Mouse (Mus musculus) hindbrain, embryonic 14.5 days (tissue): ENCODE data around the gene 1700066M21Rik. TPM values are rescaled to one million over a fixed set of nuclear protein-coding genes. Genes with fewer than 3 reads are reported as not detected.

Experiments
- ATAC-seq: fragments of 200-750 bp; cut with Nextera tagmentation; 2 replicates; pipeline ENCODE4 v1.8.0; 2017; ENCODE audit warnings: moderate number of reproducible peaks, mild to moderate bottlenecking, moderate TSS enrichment, moderate library complexity; ENCODE audit not compliant: low FRiP score
- DNase-seq: peaks from one replicate; pipeline ENCODE4 v3.0.0-alpha.2; 2015; ENCODE audit warnings: low spot score
- H3K27ac ChIP-seq: fragments of 300-500 bp; sonication (generic); 2 replicates; pipeline ENCODE4 v1.5.1; 2014; ENCODE audit warnings: mild to moderate bottlenecking, moderate library complexity
- H3K27me3 ChIP-seq: fragments of 300-500 bp; sonication (generic); 2 replicates; pipeline ENCODE4 v1.6.1; 2014; ENCODE audit warnings: mild to moderate bottlenecking, low read length, mixed read lengths; ENCODE audit not compliant: control insufficient read depth, insufficient read depth
- H3K36me3 ChIP-seq: fragments of 300-500 bp; sonication (generic); replicated peaks from 2 replicates; pipeline ENCODE4 v1.6.1; 2014; ENCODE audit not compliant: control insufficient read depth, insufficient read depth
- H3K4me1 ChIP-seq: fragments of 300-500 bp; sonication (generic); replicated peaks from 2 replicates; pipeline ENCODE4 v1.6.1; 2014; ENCODE audit warnings: antibody characterized with exemption, low read length, mixed read lengths; ENCODE audit not compliant: control insufficient read depth, insufficient read depth
- H3K4me2 ChIP-seq: fragments of 300-500 bp; sonication (generic); replicated peaks from 2 replicates; pipeline ENCODE4 v1.6.1; 2014; ENCODE audit warnings: mild to moderate bottlenecking, moderate library complexity
- H3K4me3 ChIP-seq: fragments of 300-500 bp; sonication (generic); replicated peaks from 2 replicates; pipeline ENCODE4 v1.5.1; 2014; ENCODE audit warnings: mild to moderate bottlenecking, low read length
- H3K9ac ChIP-seq: fragments of 300-500 bp; sonication (generic); 2 replicates; pipeline ENCODE4 v1.6.1; 2014
- H3K9me3 ChIP-seq: fragments of 300-500 bp; sonication (generic); 2 replicates; pipeline ENCODE4 v1.6.1; 2016; ENCODE audit warnings: low read length; ENCODE audit not compliant: control insufficient read depth
- WGBS: fragments of 180-500 bp; shearing (Covaris S2); extraction: QIAGEN DNeasy Blood & Tissue Kit; methylation state at CpG from one replicate; pipeline ENCODE4 v1.1.7; 2014; 5-methylcytosine and 5-hydroxymethylcytosine counted together
- polyA plus RNA-seq: library from polyadenylated mRNA; unstranded; fragments of >200 nt; fragmentation: Nextera tagmentation; extraction: Ambion mirVana; gene quantifications from 2 replicates; pipeline ENCODE4 v1.2.1, GENCODE M21; 2014

The 1700066M21Rik gene
- 23.1 and 28.8 TPM in 2 replicates for polyA plus RNA-seq

DNA sequence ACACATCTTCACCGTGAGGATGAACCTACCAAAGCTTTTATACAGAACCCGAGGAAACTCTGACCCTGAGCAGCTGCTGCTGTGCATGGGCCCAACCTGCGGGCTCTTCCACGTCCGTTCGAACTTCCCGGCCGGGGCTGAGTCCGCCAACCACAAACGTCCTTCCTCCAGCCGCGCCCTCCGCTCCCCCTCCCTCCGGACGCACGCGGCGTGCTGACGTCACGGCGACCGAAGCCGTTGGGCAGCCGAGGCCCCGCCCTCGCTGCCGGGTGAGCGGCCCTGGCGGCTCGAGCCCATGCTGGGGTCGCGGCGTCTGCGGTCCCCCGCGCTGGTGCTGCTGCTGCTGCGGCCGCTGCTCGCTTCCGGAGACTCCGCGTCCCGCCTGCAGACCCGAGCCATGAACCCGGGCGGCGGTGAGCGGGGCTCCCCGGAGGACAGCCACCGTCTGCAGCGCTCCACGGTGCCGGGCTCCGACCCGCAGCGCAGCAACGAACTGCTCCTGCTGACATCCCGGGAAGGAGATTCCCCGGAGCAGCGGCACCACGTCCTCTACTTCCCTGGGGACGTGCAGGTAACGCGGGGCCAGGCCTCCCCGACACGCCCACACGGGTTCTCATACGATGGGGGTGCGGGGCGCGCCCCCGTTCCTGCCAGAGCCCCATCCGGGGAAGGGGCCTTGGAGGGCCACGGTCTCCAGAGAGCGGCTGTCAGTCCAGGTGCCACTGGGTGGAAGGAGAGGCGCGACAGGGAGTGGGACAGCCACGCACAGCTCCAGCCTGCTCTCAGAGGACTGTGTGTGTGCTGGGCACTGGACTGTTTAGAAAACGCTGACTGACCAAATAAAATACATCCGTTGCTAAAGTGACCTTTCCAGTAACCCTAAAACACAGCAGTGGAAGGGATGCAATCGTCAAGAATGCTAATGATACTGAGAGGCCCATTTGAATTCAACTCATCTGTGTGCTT, at the start of gene 1700066M21Rik:
1700066M21Rik (plus strand) TSS at position 245 of the 966 bp plus-strand sequence.
- Histone ChIP-seq H3K9ac (peak within 1 kb of the TSS; percentile 87), H3K27ac (peak within 1 kb of the TSS; percentile 88), H3K4me2 (peak within 1 kb of the TSS; percentile 89), H3K27me3 (no peaks in the 10 kb centered on the region), H3K4me1 (peaks cover 10% of the 10 kb centered on the region), H3K4me3 (peak within 1 kb of the TSS; percentile 79), H3K36me3 (no peaks in the 10 kb centered on the region), H3K9me3 (no peaks in the 10 kb centered on the region)
- DNase-seq = peak; percentile 92
- ATAC-seq = peak; percentile 97
- WGBS = under 1% methylated on average over 78 of the region's 81 CpGs

DNA sequence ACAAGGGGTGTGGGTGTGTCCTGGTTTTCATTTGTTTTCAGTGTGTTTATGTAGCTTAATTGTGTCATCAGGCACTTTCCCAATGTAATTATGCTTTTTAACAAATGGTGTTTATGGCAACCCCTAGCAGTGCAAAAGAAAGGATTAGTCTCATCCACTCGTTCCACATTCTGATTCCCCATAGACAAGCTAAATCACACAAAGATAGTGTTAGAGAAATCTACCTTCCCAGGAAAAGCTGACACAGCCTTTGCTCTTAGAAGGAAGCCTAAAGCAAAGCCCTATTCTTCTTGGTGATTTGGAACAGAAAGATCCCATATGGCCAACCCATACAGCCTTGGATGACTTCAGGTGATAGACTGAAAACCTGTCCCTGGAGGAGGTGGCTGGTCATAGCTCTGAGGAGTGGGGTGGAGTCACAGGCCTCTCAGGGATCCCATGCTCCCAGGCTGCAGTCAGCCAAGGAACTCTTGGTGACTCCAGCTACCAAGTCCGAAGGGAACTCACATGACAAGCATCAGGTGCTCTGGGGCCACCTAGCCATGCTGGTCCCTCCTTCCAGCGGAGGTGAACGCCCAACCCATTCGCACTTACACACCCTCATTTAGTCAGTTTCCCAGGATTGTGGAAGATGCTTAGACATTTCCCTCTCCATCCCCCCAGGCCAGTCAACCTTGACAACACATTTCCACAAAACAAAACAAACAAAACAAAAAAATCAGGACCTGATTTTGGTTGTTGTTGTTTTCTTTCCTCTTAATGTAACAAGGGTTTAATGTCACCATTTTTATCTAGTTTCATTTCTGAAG, 47.9 kb upstream of the 1700066M21Rik start:
- no peak overlapping the region for H3K27ac ChIP-seq
- no peak overlapping the region for H3K9ac ChIP-seq
- no peak overlapping the region for H3K4me3 ChIP-seq
- no peaks in the 10 kb centered on the region for H3K27me3 ChIP-seq
- WGBS = 79% methylated on average over 5 of the region's 5 CpGs
- ATAC-seq = no peak
- H3K4me2 ChIP-seq = no peak overlapping the region
- no peaks in the 10 kb centered on the region for H3K9me3 ChIP-seq
- H3K4me1 ChIP-seq = no peaks in the 10 kb centered on the region
- DNase-seq = no peak
- H3K36me3 ChIP-seq = no peaks in the 10 kb centered on the region

DNA sequence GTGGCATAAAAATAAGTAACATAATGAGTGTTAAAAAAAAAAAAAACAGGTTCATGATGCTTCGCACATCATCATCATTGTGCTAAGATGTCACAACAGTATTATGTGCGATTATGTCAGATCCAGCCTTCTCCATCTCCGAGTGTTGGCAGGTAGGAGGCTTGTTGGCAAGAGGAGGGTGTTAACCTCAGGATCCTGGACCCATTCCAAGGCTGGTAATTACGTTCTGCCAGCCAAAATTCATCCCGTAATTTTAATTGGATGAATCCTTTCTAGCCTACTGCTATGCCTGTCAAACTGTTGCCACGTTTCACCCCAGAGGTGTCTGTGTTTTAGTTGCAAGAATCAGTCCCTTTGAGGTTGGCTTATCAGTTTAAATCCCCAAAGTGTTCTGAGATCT, 47.2 kb upstream of the 1700066M21Rik start:
- no peak overlapping the region for H3K27ac ChIP-seq
- no peaks in the 10 kb centered on the region for H3K9me3 ChIP-seq
- ATAC-seq (0 out of 2 replicates have a peak, but pooled peaks have one; percentile 47), DNase-seq (peak; percentile 72)
- no peak overlapping the region for H3K4me3 ChIP-seq
- H3K27me3 ChIP-seq = no peaks in the 10 kb centered on the region
- H3K9ac ChIP-seq = no peak overlapping the region
- no peaks in the 10 kb centered on the region for H3K4me1 ChIP-seq
- no peak overlapping the region for H3K4me2 ChIP-seq
- 51% methylated on average over 6 of the region's 6 CpGs for WGBS
- no peaks in the 10 kb centered on the region for H3K36me3 ChIP-seq

DNA sequence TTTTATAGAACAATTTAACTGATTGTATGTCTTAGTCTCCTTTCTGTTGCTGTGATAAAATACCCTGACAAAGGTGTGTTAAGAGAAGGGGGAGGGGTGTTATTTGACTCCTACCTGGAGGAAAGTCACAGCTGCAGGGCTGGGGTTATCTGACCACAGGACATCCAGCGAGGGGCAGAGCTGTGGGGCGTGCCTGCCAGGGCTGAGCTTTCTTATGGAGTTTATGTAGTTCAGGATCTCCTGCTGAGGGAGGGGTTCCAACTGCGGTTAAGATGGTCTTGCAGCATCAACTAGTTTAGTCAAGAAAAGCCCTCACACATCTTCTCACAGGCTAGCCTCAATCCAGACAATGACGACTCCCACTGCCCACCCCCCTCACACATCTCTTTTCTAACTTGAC, 45.4 kb upstream of the 1700066M21Rik start:
- Histone ChIP-seq H3K9me3 (no peaks in the 10 kb centered on the region), H3K4me2 (no peak overlapping the region), H3K9ac (no peak overlapping the region), H3K4me3 (no peak overlapping the region), H3K27ac (no peak overlapping the region), H3K4me1 (no peaks in the 10 kb centered on the region), H3K36me3 (no peaks in the 10 kb centered on the region), H3K27me3 (no peaks in the 10 kb centered on the region)
- no peak for DNase-seq
- WGBS = 28% methylated on average over 4 of the region's 4 CpGs
- no peak for ATAC-seq

DNA sequence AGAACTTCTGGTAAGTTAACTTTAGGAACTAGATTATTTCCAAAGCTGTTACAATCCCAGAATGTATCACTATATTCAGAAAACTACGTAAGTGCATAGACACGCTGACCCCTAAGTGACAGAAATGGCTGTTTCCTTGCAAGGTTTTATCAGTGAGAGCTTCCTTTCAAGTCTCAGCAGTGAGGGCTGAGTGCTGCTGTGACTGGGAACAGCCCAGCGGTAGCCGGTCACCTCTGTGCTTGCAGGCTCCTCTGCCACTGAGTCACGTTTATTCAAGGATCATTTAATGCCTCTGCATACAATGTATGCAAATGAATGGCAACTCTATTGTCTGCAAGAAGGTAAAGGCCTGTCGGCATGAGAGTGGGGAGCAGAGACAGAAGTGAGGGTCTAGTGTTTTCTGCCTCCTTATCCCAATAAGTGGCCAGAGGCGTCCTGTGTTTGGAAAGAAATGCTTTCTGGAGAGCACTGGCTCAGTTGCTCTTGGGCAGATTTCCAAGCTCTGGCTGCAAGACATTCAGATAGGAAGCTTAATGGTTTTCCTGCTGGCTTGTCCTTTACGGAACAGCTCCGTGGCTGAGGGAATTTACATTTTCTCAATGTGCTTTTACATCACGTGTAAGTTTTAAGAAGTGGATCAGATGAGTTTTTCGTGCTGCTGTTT, 43.7 kb upstream of the 1700066M21Rik start:
- Histone ChIP-seq H3K27me3 (no peaks in the 10 kb centered on the region), H3K9me3 (no peaks in the 10 kb centered on the region), H3K4me3 (no peak overlapping the region), H3K4me2 (no peak overlapping the region), H3K27ac (no peak overlapping the region), H3K9ac (no peak overlapping the region), H3K36me3 (no peaks in the 10 kb centered on the region), H3K4me1 (no peaks in the 10 kb centered on the region)
- 22% methylated on average over 11 of the region's 11 CpGs for WGBS
- ATAC-seq = peak; percentile 49; the same call in 1 of the 2 replicates
- peak; percentile 59 for DNase-seq

DNA sequence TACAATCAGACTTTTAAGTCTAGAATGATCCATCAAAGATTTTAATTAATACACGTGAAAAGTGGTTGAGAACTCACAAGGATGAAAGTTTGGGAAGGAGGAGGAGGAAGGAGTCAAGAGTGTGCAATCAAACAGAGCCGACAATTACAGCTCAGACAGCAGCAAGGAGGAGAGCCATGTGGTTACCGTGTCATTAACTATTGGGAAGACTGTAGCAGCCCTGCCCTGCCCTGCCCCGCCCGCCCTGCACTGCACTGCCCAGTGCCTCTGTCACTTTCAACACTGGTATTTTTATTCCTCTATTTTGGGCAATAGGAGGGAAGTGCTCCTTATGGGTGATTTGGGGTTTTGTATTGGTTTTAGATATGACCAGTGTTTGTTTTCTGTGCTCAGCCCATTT, 42.2 kb upstream of the 1700066M21Rik start:
- Histone ChIP-seq H3K9me3 (no peaks in the 10 kb centered on the region), H3K27me3 (no peaks in the 10 kb centered on the region), H3K9ac (no peak overlapping the region), H3K4me3 (no peak overlapping the region), H3K36me3 (no peaks in the 10 kb centered on the region), H3K27ac (no peak overlapping the region), H3K4me2 (no peak overlapping the region), H3K4me1 (no peaks in the 10 kb centered on the region)
- WGBS = 86% methylated on average over 5 of the region's 5 CpGs
- ATAC-seq = no peak
- DNase-seq = no peak

DNA sequence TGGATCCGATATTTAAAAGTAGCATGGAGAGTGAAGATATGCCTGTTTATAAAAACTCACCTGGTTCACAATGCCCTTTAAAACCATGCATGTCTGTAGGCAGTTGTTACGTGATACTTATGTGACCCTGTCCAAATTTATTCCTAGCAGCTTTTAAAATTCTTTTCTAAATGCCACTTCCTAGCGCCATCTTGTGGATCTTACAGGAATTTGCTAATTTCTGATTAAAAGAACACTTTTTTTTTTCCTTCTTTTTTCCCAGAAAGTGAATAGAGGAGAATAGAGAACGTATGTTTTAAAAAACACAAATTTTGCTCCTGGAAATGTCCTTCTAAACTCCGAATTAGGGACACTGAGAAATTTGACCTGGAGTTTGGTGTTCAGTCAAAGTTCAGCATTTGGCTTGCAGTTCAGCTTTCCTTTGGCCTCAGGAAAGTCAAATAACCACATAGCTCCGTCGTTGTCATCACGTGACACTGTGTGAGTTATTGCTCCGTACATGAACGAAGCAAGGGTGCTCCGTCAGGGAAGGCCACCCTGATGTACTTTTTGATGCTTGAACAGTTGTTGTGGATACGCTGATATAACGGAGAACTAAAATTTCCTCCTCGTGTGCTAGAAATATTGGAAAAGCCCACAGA, 38.1 kb upstream of the 1700066M21Rik start:
- Histone ChIP-seq H3K9me3 (no peaks in the 10 kb centered on the region), H3K9ac (no peak overlapping the region), H3K4me2 (no peak overlapping the region), H3K36me3 (no peaks in the 10 kb centered on the region), H3K4me3 (no peak overlapping the region), H3K4me1 (no peaks in the 10 kb centered on the region), H3K27me3 (no peaks in the 10 kb centered on the region), H3K27ac (no peak overlapping the region)
- peak; percentile 74 for DNase-seq
- ATAC-seq = no peak
- WGBS = 53% methylated on average over 14 of the region's 14 CpGs

DNA sequence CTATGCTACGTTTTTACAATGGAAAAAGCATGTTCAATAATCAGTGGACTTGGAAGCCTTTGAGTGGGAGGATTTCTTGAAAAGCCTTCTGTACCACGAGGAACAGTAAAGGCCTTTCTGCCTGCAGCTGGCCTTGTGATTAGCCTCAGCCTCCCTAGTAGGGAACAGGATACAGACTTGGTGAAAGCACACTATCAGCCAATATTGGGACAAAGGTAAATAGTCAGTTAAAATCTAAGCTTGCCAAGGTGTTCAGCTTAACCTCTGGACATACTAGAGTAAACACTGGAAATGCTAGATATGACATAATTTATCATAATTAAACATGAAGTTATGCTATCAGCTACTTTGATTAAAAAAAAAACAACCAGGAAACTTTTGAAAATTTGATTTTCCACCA, 36.2 kb upstream of the 1700066M21Rik start:
- H3K9ac ChIP-seq = no peak overlapping the region
- H3K9me3 ChIP-seq = no peaks in the 10 kb centered on the region
- no peak for ATAC-seq
- DNase-seq = no peak
- H3K4me3 ChIP-seq = no peak overlapping the region
- no peaks in the 10 kb centered on the region for H3K4me1 ChIP-seq
- H3K4me2 ChIP-seq = no peak overlapping the region
- H3K36me3 ChIP-seq = no peaks in the 10 kb centered on the region
- WGBS = 8% methylated on average over 2 of the region's 2 CpGs
- no peak overlapping the region for H3K27ac ChIP-seq
- no peaks in the 10 kb centered on the region for H3K27me3 ChIP-seq
